Mouse (Mus musculus) kidney, adult 18-20 months (tissue): Measurements from ENCODE around the gene Slc25a45.
A peak's percentile ranks its signal among the peaks of the same experiment; 100 is the strongest.

Source experiments
- DNase-seq: peaks from one replicate; pipeline ENCODE4 v3.0.0; 2021

The Slc25a45 gene

GRCm38 (mm10) chr19:5877618-5878361 lies at the start of gene Slc25a45:
Slc25a45 (plus strand) TSS chr19:5877808.
- peak; percentile 85 for DNase-seq

DNA sequence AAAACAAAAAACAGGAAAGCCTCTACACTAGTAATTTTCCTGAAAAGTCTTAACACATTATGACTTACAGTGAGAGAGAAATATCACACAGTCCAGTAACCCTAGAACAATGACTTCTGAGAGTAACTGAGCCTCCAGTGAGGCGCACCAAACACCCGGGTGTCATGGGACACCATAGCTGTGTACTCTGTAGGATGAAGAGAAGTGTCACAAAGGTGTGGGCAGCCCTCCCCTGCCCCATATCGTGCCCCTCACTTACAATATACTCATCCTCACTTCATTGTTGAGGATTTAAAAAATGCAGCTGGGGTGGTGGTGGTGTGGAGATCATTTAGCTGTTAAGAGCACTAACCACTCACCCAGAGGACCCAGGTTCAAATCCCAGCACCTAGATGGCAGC lies 49.5 kb upstream of the Slc25a45 start:
- DNase-seq = peak; percentile 34

- DNase-seq = no peak
Observed at GRCm38 (mm10) chr19:5828905-5829304, 48.7 kb upstream of the Slc25a45 start.

DNA sequence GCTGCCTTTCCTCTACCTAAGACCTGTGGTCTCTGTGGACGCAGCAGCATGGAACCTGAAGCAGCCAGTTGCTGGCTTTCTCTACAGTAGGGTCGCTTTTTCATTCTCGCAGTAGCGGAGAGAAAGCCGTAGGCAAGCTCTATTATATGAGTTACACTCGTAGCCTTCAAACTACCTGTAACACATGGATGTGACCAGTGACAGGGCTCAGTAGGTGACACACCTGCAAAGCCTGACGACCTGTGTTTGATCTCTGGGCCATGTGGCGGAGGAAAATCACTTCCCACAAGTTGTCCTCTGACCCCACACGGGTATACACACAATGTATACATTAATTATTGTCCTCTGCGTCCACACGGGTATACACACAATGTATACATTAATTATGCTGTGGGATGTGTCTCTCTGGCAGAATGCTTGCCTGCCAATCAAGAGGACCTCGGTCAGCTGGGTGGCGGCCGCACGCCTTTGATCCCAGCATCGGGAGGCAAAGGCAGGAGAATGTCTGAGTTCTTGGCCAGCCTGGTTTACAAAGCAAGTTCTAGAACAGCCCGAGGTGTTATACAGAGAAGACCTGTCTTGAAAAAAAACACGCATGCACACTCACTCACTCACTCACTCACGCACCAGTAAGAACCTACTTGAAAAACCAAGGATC lies 47.5 kb upstream of the Slc25a45 start:
- peak; percentile 44 for DNase-seq

DNA sequence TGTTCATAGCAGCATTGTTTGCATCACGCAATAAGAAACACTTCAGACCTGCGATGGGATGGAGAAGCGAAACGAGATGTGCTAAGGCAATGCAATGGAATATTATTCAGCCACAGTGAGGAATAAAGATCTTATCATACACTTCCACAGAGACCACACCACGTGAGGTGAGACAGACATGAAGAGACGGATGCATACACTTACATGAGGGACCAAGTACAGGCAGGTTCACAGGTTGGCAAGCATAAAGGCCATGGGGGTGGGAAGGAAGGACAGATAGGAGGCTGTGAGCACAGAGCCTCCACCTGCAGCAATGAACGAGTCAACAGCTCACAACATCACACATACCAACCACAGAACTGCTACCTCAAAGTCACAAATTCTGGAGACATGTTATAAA lies 46.8 kb upstream of the Slc25a45 start:
- peak; percentile 36 for DNase-seq

DNA sequence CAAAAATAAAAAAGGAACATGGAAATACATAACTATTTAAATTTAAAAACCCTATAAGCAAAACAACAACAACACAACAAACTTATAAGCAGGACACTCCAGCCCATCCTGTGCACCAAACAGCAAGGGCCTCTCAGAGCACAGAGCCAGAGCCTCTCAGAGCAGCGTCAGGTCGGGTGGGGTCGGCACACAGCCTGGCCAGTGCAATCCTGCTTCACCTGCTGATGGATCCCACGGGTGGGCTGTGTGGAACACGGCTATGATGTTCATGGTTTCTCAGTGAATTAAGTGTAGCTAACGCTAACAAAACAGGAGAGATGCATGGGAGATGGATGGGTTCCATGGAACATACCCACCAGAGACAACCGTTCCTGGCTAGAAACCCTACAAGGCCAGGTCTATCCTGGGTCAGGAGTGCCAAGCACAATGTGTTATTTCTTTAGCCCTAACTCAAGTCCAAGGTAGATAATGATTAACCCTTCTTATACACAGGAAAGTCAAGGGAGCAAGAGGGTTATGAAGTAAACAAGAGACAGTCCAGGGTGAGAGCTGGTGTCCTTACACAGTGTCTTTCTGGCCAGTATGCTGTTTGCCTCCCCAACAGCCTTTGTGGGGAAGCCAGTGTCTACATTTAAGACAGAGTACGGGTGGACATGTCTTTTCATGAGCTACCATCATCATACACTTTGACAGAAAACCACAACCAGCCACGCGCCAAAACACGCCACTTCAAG lies 46.2 kb upstream of the Slc25a45 start:
- DNase-seq = peak; percentile 61

- no peak for DNase-seq
Observed at GRCm38 (mm10) chr19:5831958-5832320, 45.7 kb upstream of the Slc25a45 start.

- DNase-seq = peak; percentile 42
Observed at GRCm38 (mm10) chr19:5832326-5832725, 45.3 kb upstream of the Slc25a45 start.

DNA sequence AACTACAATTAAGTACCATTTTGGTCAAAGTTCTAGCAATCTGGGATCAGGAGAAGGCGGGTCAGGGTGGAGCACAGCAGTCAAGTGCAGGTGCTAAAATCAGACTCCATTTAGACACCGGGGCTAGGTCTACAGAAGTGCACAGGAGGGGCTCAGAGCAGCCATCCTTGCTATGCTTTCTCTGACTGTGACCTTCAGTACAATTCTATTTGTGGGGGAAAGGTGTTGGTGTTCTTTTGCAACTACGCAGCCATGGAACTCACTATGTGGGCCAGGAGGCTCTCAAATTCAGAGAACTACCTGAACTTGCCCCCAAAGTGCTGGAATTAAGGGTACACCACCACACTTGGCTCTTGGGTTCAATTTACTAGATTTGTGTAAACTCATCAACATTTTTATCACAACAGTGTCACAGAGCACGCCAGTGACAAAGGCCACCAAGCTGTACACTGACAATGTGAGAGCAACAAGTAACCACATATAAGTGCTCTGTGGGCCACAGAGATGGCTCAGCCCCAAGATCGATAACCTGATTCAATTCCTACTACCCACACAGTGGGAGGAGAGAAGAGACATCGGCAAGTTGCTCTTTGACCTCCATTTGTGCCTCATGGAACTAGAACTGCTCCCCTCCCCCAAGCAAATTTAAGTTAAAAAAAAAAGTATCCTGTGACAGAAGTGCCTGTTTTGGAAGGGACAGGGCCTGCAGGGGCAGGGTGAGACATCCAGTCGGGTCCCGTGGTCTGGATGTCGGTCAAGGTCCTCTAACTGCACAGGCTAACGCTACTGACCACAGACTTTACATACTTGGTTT lies 44.1 kb upstream of the Slc25a45 start:
- peak; percentile 41 for DNase-seq

DNA sequence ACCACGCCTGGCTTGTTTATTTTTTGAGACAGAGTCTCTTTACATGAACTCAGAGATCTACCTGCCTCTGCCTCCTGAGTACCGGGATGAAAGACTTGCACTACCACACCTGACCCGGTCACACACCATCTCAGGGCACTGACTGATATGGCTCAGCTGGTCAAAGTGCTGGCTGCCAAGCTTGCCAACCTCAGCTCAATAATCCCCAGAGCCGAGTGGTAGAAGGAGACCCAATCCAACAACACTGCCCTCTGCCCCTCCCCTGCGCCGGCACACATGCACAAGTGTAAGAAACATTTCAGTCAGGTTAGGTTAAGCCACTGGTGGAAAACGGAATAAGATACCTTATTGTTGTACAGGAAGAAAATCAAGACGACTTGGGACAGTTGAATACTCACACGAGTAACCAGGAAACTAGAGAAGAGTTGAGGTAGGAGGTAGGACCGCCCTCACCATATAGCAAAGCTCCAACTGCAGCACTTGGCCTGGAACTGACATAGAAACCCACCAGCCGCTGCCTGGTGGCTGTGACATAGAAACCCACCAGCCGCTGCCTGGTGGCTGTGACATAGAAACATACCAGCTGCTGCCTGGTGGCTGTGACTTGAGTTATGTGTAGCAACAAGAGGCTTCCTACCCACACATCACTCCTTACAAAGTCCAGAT lies 43.2 kb upstream of the Slc25a45 start:
- DNase-seq = peak; percentile 61

DNA sequence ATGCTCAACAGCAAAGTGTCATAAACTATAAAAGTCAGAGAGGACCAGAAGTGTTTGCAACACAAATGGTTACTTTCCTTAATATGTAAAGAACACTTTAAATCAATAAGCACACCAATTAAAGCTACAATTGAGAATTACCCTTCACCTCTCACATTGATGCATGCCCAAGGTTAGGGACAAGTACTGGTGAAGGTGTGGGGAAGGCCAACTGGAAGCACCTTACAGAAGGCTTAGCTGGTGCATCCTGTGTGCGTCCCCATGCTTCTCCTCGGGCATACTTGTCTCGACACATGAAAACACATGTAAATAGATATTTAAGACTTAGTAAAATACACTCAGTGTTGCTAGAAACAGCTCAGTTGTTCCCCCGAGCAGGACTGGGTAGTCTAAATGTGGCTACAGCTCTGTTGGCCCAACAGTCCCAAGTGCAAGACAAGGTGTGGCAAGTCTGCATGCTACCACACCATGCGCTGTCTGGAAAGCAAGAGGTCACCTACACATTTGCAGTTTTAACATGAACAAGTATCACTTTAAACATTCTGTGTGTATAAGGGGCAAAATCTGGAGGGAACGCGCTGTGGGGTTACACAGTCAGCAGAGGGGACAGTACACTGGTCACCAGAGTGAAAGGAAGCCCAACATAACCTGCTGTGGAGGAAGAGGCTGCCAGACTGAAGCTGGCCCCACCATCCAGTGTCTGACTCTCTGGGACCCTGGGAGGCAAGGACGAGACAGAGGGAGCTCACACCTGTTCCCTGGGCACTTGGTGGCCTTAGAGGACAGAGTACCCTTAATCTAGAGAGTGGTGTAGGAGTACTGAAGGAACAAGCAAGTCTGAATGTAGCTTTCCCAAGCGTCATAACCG lies 42.3 kb upstream of the Slc25a45 start:
- DNase-seq = peak; percentile 64

DNA sequence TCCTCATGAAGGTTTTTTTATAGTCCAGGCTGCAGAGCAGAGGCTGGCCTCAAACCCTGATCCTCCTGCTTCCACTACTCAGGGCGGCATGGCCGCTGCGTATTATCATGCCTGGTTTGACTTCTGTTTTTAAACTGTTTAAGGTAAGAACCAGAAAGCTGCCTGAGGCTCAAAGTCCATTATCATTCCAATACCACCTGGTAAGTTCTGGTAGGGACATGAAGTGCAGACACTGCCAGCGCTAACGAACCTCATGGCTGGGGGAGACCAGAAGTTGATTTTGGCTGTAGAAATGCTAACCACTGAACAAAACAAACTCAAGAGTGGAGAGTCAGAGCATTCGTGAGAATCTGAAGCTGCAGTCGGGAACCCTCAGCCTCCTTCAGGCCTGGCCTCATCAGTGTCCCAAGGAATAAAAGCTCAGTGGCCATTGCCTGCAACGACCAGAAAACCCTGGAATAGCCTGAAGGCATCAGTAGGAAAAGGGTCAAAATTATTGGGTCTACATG lies 41.6 kb upstream of the Slc25a45 start:
- DNase-seq = no peak

- DNase-seq = peak; percentile 53
Observed at GRCm38 (mm10) chr19:5836941-5837572, 40.6 kb upstream of the Slc25a45 start.

DNA sequence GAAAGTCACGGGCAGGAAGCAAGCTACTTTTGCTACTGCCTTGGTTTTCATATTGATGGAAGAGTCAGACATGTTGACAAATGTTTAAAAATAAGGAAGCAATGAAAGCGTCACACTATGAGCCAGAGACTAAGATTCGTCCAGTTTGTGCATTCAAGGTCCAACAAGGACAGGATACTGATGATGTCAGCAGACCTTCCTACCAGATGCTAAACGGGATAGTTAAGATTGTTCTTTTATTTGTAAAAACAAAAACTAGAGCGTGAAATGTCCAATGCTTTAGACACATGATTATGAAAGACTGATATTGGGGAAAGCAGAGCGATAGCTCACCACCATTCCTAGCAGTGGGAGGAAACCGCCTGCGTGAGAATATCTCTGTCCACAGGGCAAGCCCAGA lies 40.0 kb upstream of the Slc25a45 start:
- DNase-seq = no peak

DNA sequence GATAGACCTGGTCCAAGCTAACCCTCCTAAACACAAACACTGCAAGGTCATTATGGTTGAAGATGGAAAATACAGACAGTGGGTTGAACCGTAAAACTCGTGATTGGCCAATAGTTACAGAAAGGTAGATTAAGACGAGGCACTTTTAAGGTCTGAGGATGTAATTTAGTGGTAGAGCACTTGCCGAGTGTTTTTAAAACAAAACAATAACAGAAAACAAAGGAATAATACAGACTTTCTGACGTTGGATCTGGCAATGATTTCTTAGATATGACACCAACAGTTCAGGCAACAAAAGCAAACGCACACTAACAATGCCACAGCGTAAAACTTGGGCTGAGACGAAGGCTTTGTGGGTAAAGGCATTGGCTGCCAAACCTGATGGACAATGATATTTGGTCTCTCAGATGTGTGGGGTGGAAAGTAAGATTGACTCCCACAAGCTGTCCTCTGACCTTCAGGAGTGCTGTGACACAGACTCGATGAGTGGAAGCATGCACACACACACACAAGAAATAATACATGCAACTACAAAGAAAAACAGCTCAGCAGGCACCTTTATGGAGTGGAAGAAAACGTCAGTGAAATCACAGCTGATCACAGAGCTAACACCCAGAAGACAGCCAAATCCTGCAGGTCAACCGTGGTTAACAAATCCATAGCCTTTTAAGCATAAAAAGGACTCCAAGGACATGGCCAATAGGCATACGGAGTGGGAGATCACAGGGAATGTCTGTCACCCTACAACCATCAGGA lies 39.3 kb upstream of the Slc25a45 start:
- DNase-seq = no peak

GRCm38 (mm10) chr19:5838892-5839165 lies 38.8 kb upstream of the Slc25a45 start:
- DNase-seq = peak; percentile 42

GRCm38 (mm10) chr19:5839317-5840085 lies 38.1 kb upstream of the Slc25a45 start:
- DNase-seq = peak; percentile 51

DNA sequence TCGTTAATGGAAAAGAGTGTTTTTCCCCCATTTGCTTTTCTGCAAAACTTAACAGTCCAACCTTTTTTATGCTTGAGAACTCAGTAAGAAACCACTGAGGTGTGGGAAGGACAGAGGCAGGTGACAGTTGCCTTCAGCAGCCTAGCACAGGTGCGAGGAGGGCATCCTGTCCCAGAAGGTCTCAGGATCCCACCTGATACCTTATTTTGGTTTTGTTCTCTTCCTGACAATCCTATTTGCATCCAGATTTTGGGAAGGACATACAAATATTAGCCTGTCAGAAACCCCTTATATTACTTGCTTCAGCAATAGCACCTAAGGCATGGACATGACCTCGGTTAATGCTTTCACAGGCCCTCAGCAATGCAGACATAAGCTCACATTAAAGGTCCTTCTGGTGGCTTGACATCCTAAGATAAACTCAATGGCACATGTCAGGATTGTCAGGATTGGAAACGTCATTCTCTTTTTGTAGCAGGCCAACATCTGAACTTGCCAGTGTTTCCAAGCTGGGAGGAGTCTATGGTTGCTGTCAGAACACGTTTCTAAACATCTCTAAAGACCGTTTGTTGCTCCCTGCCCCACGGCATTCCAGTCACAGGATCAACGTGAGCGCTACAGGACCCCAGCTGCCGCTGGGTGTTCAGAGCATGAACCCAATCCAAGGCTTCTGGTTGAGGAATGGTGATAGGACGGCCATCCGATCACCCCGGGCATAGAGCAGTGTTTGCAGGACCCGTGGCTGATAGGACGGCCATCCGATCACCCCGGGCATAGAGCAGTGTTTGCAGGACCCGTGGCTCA lies 37.3 kb upstream of the Slc25a45 start:
- DNase-seq = peak; percentile 70
